Comparison of ENCODE assay signal across 18 mouse cellular contexts in the genomic region with DNA sequence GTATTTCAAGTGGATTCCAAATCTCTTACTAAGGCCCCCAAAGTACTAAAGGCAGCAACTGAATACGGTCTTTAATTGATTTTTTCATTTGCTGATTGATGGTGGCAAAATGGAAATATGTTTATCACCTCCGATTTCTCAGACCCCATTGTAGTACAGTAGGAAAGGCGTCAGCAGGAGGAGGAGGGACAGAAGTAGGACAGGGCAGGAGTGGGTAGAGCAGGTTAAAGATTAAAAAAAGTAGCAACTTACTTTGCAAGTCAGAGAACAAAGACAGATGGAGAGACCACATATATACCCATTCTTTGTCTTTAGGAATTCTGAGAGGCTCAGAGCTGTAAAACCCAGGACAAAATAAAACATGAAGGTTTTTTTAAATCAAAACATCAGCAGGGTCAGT.
DNase-seq lines count a peak whose midpoint lies in the region; ATAC-seq lines count a peak whose summit lies in the region.
"Had no signal": no experiment of that assay in that cellular context is flagged by ENCODE, and none has a peak within 500 bp of the region (broad histone marks: within the 10 kb centered on the region; RNA-seq: fewer than 3 reads in every experiment).

No protein-coding gene starts in this region.

- ATAC-seq in heart, embryonic 16.5 days (replicated peaks; ENCODE audit: extremely low read depth, insufficient read depth, low FRiP score) = no peak
- no peak for ATAC-seq in limb, embryonic 11.5 days (ENCODE audit: insufficient number of reproducible peaks, low FRiP score, low TSS enrichment, low read depth)
- ATAC-seq in hindbrain, embryonic 14.5 days (ENCODE audit: low FRiP score) = no peak
- ATAC-seq in midbrain, embryonic 15.5 days (replicated peaks) = no peak

- no peak overlapping the region for H3K4me3 ChIP-seq in heart, embryonic 16.5 days (ENCODE audit: low read length)
- no peak overlapping the region for H3K4me3 ChIP-seq in limb, embryonic 11.5 days (ENCODE audit: low read depth, low read length)
- no peak overlapping the region for H3K4me3 ChIP-seq in limb, embryonic 10.5 days
- H3K4me3 ChIP-seq in hindbrain, embryonic 14.5 days (replicated peaks; ENCODE audit: low read length) = no peak overlapping the region
- no peak overlapping the region for H3K4me3 ChIP-seq in midbrain, embryonic 15.5 days
- H3K4me3 ChIP-seq: embryonic facial prominence, embryonic 10.5 days; heart, embryonic 12.5 days; lung, embryonic 15.5 days had no signal

- no peak overlapping the region for H3K27ac ChIP-seq in heart, embryonic 16.5 days (ENCODE audit: low read length)
- H3K27ac ChIP-seq in limb, embryonic 11.5 days (replicated peaks; ENCODE audit: low read depth, low read length) = no peak overlapping the region
- H3K27ac ChIP-seq in limb, embryonic 10.5 days = no peak overlapping the region
- peak overlapping the region; percentile 70 for H3K27ac ChIP-seq in hindbrain, embryonic 14.5 days
- H3K27ac ChIP-seq in midbrain, embryonic 15.5 days = 0 out of 2 replicates have a peak overlapping the region, but pooled peaks have one; percentile 58
- H3K27ac ChIP-seq: embryonic facial prominence, embryonic 10.5 days; liver, embryonic 14.5 days; lung, embryonic 15.5 days had no signal

- no peak overlapping the region for H3K9ac ChIP-seq in heart, embryonic 16.5 days (ENCODE audit: low read length)
- H3K9ac ChIP-seq in limb, embryonic 11.5 days (ENCODE audit: low read length) = no peak overlapping the region
- H3K9ac ChIP-seq in hindbrain, embryonic 14.5 days = no peak overlapping the region
- no peak overlapping the region for H3K9ac ChIP-seq in midbrain, embryonic 15.5 days
- H3K9ac ChIP-seq: forebrain, postnatal 0 days; liver, embryonic 14.5 days; lung, embryonic 15.5 days had no signal

- intact Hi-C loops in heart, postnatal 10 days (cut with DNase I) = no loop called here

- DNase-seq in heart, postnatal 10 days = no peak
- DNase-seq in limb, embryonic 11.5 days (ENCODE audit: low spot score) = peak; percentile 9
- no peak for DNase-seq in limb, embryonic 10.5 days (ENCODE audit: low spot score)
- no peak for DNase-seq in hindbrain, embryonic 14.5 days (ENCODE audit: low spot score)
- no peak for DNase-seq in testis, postnatal 10 days (ENCODE audit: low spot score)
- DNase-seq: cerebellum, adult 9-10 months; gastrocnemius, postnatal 36 days; kidney, adult 11 months; kidney, postnatal 10 days; lung, postnatal 4 days; thymus, postnatal 25 days had no signal

- peak overlapping the region; percentile 45; the same call in 1 of the 2 replicates for H3K4me2 ChIP-seq in heart, embryonic 16.5 days (ENCODE audit: low read depth, low read length)
- no peak overlapping the region for H3K4me2 ChIP-seq in limb, embryonic 11.5 days (ENCODE audit: low read depth, severe bottlenecking)
- H3K4me2 ChIP-seq in hindbrain, embryonic 14.5 days (replicated peaks) = peak overlapping the region; percentile 23
- no peak overlapping the region for H3K4me2 ChIP-seq in midbrain, embryonic 15.5 days
- H3K4me2 ChIP-seq: lung, embryonic 15.5 days had no signal

- H3K9me3 ChIP-seq in heart, embryonic 16.5 days (replicated peaks; ENCODE audit: control insufficient read depth, low read length) = no peaks in the 10 kb centered on the region
- H3K9me3 ChIP-seq in limb, embryonic 11.5 days (ENCODE audit: control insufficient read depth, low read length) = no peaks in the 10 kb centered on the region
- no peaks in the 10 kb centered on the region for H3K9me3 ChIP-seq in limb, embryonic 10.5 days (replicated peaks)
- no peaks in the 10 kb centered on the region for H3K9me3 ChIP-seq in hindbrain, embryonic 14.5 days (ENCODE audit: control insufficient read depth, low read length)
- no peaks in the 10 kb centered on the region for H3K9me3 ChIP-seq in midbrain, embryonic 15.5 days
- H3K9me3 ChIP-seq: embryonic facial prominence, embryonic 10.5 days; heart, embryonic 12.5 days; lung, embryonic 15.5 days had no signal

- H3K4me1 ChIP-seq in heart, embryonic 16.5 days (ENCODE audit: control insufficient read depth, insufficient read depth, low read length) = peaks cover 4% of the 10 kb centered on the region; the same call in 1 of the 2 replicates
- no peaks in the 10 kb centered on the region for H3K4me1 ChIP-seq in limb, embryonic 11.5 days (ENCODE audit: control insufficient read depth, insufficient read depth, low read length)
- no peaks in the 10 kb centered on the region for H3K4me1 ChIP-seq in limb, embryonic 10.5 days
- peaks cover 10% of the 10 kb centered on the region for H3K4me1 ChIP-seq in hindbrain, embryonic 14.5 days (replicated peaks; ENCODE audit: control insufficient read depth, insufficient read depth, low read length)
- H3K4me1 ChIP-seq in midbrain, embryonic 15.5 days = peaks cover 12% of the 10 kb centered on the region
- H3K4me1 ChIP-seq: embryonic facial prominence, embryonic 10.5 days; lung, embryonic 15.5 days had no signal

- H3K36me3 ChIP-seq in heart, embryonic 16.5 days (ENCODE audit: control insufficient read depth, insufficient read depth) = no peaks in the 10 kb centered on the region
- no peaks in the 10 kb centered on the region for H3K36me3 ChIP-seq in limb, embryonic 11.5 days (ENCODE audit: control insufficient read depth, insufficient read depth, low read length)
- H3K36me3 ChIP-seq in limb, embryonic 10.5 days = no peaks in the 10 kb centered on the region
- H3K36me3 ChIP-seq in hindbrain, embryonic 14.5 days (replicated peaks; ENCODE audit: control insufficient read depth, insufficient read depth) = no peaks in the 10 kb centered on the region
- no peaks in the 10 kb centered on the region for H3K36me3 ChIP-seq in midbrain, embryonic 15.5 days (replicated peaks)
- H3K36me3 ChIP-seq: embryonic facial prominence, embryonic 10.5 days; heart, embryonic 12.5 days; lung, embryonic 15.5 days had no signal

- H3K27me3 ChIP-seq in heart, embryonic 16.5 days (ENCODE audit: control insufficient read depth, insufficient read depth, low read length) = no peaks in the 10 kb centered on the region
- H3K27me3 ChIP-seq in limb, embryonic 11.5 days (ENCODE audit: control insufficient read depth, insufficient read depth, low read length) = no peaks in the 10 kb centered on the region
- no peaks in the 10 kb centered on the region for H3K27me3 ChIP-seq in limb, embryonic 10.5 days (ENCODE audit: low read depth, poor library complexity, severe bottlenecking)
- H3K27me3 ChIP-seq in hindbrain, embryonic 14.5 days (ENCODE audit: control insufficient read depth, insufficient read depth, low read length) = no peaks in the 10 kb centered on the region
- no peaks in the 10 kb centered on the region for H3K27me3 ChIP-seq in midbrain, embryonic 15.5 days (replicated peaks)
- H3K27me3 ChIP-seq: heart, embryonic 12.5 days; lung, embryonic 15.5 days had no signal

- WGBS in heart, embryonic 16.5 days = 49% methylated on average over 3 of the region's 3 CpGs
- 83% methylated on average over 3 of the region's 3 CpGs for WGBS in limb, embryonic 11.5 days
- WGBS in limb, embryonic 10.5 days = 78% methylated on average over 3 of the region's 3 CpGs
- WGBS in hindbrain, embryonic 14.5 days = 40% methylated on average over 3 of the region's 3 CpGs
- WGBS in midbrain, embryonic 15.5 days = 62% methylated on average over 3 of the region's 3 CpGs

Comparison
In these comparisons a context has a peak if more than half of its experiments do, and no peak if none do; other contexts are left out.
1. H3K27ac ChIP-seq: peak in hindbrain, embryonic 14.5 days (single experiment) and midbrain, embryonic 15.5 days (single experiment); none in heart, embryonic 16.5 days (single experiment), limb, embryonic 11.5 days (single experiment) and limb, embryonic 10.5 days (single experiment).
2. H3K4me2 ChIP-seq: peak in heart, embryonic 16.5 days (single experiment) and hindbrain, embryonic 14.5 days (single experiment); none in limb, embryonic 11.5 days (single experiment) and midbrain, embryonic 15.5 days (single experiment).